Mouse (Mus musculus) ovary, postnatal 36 days (tissue): ENCODE data around the gene Pld6.
"Not testable (repeated sequence)": the region's sequence is repeated elsewhere in the genome, so short reads cannot be mapped to it uniquely, and the experiment has no call there.

ENCODE experiments used
- DNase-seq: peaks from one replicate; pipeline ENCODE4 v3.0.0; 2022; ENCODE audit warnings: low spot score, mixed read lengths

The Pld6 gene

DNA sequence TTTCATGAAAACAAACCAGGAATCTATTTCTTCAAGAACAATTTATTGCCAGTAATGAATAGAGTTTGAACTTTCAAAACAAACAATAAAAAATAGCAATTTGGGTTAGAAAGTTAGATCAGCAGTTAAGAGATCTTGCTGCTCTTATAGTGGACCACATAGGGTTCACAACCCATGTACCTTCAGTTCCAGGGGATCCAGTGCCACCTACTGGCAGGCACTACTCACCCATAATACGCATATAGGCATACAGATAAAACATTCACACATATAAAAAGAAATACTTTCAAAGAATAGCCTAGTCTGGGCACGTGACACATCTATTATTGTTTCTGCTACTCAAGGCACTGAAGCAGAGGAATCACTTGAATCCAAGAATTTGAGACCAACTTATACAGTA lies 40.8 kb downstream of the Pld6 start:
- DNase-seq = no peak

DNA sequence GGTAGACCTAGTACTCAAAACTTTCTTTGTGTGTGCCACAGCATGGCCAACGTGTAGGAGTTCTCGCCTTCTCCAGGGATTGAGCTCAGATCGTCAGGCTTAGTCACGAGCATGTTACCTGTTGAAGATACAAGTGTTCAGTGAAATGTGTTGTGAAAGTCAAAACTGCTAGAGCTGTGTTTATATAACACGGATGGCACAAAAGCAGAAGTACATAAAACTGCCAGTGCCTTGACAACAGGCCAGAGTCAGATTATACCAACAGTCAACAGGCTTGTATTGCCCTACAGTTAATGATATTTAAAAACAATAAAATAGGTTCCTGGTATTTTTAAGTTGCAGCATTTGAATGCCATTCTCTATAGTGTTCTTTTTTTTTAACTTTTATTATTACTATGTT lies 41.6 kb downstream of the Pld6 start:
- no peak for DNase-seq

DNA sequence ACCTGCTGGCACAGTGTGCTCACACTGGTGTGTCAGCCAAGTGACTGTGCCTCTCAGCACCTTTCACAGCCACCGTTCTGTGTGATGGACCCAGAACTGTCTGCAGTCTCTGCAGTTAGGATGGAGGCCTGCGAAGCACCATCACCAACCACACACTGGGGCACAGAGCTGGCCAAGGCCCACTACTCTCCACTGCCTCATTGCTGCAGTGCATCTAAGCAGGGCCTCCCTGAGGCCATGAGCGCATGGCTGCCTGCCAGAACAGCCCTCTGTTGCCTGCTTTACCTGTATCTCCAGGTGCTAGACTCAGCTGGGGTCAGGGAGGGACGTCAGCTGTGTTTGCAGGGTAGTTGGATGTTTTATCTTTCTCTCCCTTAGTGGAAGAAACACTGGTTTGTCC lies 43.1 kb downstream of the Pld6 start:
- DNase-seq = no peak

DNA sequence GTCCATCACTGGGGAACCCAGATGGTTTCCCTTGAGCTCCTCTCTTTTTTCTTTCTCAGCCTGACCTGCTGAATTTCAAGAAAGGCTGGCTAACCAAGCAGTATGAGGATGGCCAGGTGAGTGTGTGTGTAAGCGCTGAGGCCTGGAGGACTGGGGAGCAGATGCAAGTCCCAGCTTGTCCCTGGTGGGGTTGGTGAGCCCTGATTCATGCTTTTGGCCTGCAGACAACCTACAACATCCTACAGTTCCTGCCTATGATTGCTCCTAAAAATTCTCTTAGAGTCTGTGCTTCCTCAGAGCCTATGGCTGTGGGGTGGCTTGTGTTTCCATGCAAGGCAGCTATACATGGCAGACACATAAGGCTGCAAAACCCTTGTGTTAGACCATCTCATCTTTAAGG lies 43.7 kb downstream of the Pld6 start:
- no peak for DNase-seq

- no peak for DNase-seq
Measured at GRCm38 (mm10) chr11:59743307-59743706, 44.1 kb downstream of the Pld6 start.

DNA sequence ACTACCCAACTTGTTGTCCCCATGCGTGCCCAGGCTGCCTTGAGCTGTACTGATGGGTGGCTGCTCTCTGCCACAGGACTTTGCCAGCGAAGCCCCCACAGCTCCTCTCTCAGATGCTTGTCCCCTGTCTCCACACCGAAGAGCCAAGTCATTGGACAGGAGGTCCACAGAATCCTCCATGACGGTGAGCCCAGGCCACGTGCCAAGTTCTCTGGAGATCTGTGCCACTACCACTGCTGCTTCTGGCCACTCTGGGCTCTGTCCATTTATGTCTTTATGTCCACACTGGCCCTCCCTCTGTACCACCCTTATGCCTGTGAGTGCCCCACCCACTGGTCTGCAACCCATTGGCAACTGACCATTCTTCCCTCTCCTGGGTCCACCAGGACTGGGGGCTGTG lies 45.5 kb downstream of the Pld6 start:
- no peak for DNase-seq

- no peak for DNase-seq
Measured at GRCm38 (mm10) chr11:59739996-59740395, 47.4 kb downstream of the Pld6 start.

- DNase-seq = no peak
Measured at GRCm38 (mm10) chr11:59737250-59737649, 50.2 kb downstream of the Pld6 start.

- DNase-seq = not testable (repeated sequence)
Measured at GRCm38 (mm10) chr11:59735938-59736337, 51.5 kb downstream of the Pld6 start.

- DNase-seq = no peak
Measured at GRCm38 (mm10) chr11:59734335-59734734, 53.1 kb downstream of the Pld6 start.
